ENCODE assay signal across 13 mouse cellular contexts in the genomic region with DNA sequence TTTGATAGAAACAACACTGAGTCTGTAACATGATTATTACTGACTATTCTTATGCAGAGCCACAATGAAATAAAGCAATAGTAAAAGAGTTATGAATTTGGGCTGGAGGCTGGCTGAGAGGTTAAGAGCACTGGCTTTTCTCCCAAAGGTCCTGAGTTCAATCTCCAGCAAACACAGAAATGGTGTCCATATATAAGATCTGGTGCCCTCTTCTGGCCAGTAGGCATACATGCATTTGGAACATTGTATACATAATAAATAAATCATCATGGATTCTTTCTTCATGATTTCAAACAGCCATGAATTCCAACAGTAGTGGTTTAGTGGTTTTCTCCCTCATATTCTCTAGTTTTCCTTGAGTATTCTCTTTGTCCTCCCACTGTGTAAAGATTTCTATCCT.
A peak's percentile ranks its signal among the peaks of the same experiment; 100 is the strongest.
DNase-seq lines count a peak whose midpoint lies in the region; ATAC-seq and TF ChIP-seq lines count a peak whose summit lies in the region.
"Had no signal": no experiment of that assay in that cellular context is flagged by ENCODE, and none has a peak within 500 bp of the region (broad histone marks: within the 10 kb centered on the region; RNA-seq: fewer than 3 reads in every experiment).

No protein-coding gene starts in this region.

- H3K27ac ChIP-seq in liver, adult 2 months (replicated peaks; ENCODE audit: insufficient read depth, low read depth, low read length): no peak overlapping the region
- H3K27ac ChIP-seq in liver, embryonic 11.5 days (ENCODE audit: low read depth, low read length): no peak overlapping the region
- H3K27ac ChIP-seq: intestine, embryonic 15.5 days; liver, embryonic 13.5 days had no signal

- H3K9me3 ChIP-seq in liver, embryonic 11.5 days (ENCODE audit: control insufficient read depth, low read length): no peaks in the 10 kb centered on the region
- H3K9me3 ChIP-seq: intestine, embryonic 15.5 days; liver, embryonic 13.5 days had no signal

- H3K79me2 ChIP-seq in liver, adult 2 months (ENCODE audit: control insufficient read depth, insufficient read depth, low read length): no peaks in the 10 kb centered on the region

- peak; percentile 11 for DNase-seq in embryo, embryonic 10 days (ENCODE audit: low spot score)
- DNase-seq in embryo, embryonic 9.5 days (ENCODE audit: extremely low spot score): no peak
- peak; percentile 16 for DNase-seq in liver, adult 2 months (ENCODE audit: extremely low read depth, low read depth, low spot score)
- no peak for DNase-seq in liver, embryonic 11.5 days (ENCODE audit: low spot score)
- DNase-seq in MEL-GATA-1-ER (ENCODE audit: extremely low read depth, low read depth): peak; percentile 28
- peak; percentile 2 for DNase-seq in retina, embryonic 14.5 days (ENCODE audit: low spot score)
- DNase-seq in testis, postnatal 14 days (ENCODE audit: low spot score): no peak
- no peak for DNase-seq in kidney, adult 11 months
- DNase-seq: cerebellum, adult 11-12 months; heart, postnatal 4 days; liver, embryonic 13.5 days had no signal

- H3K9ac ChIP-seq in liver, adult 2 months (ENCODE audit: low read depth, low read length): no peak overlapping the region
- no peak overlapping the region for H3K9ac ChIP-seq in liver, embryonic 11.5 days (ENCODE audit: low read depth, low read length)
- H3K9ac ChIP-seq: intestine, embryonic 15.5 days; liver, embryonic 13.5 days had no signal

- H3K27me3 ChIP-seq in liver, adult 2 months (ENCODE audit: control insufficient read depth, insufficient read depth, low read length): no peaks in the 10 kb centered on the region
- no peaks in the 10 kb centered on the region for H3K27me3 ChIP-seq in liver, embryonic 11.5 days (replicated peaks; ENCODE audit: control insufficient read depth, insufficient read depth, low read length)
- H3K27me3 ChIP-seq: intestine, embryonic 15.5 days; liver, embryonic 13.5 days had no signal

- TF ChIP-seq CTCF in liver, adult 2 months (IDR thresholded peaks at IDR 0.05; ENCODE audit: low read depth, low read length): no peak

- H3K36me3 ChIP-seq in liver, adult 2 months (ENCODE audit: control insufficient read depth, insufficient read depth, low read length): no peaks in the 10 kb centered on the region
- H3K36me3 ChIP-seq in liver, embryonic 11.5 days (ENCODE audit: control insufficient read depth, insufficient read depth, low read length): no peaks in the 10 kb centered on the region
- H3K36me3 ChIP-seq: intestine, embryonic 15.5 days; liver, embryonic 13.5 days had no signal

- no peaks in the 10 kb centered on the region for H3K4me1 ChIP-seq in liver, adult 2 months (ENCODE audit: control insufficient read depth, insufficient read depth, low read length)
- H3K4me1 ChIP-seq in liver, embryonic 11.5 days (replicated peaks; ENCODE audit: control insufficient read depth, insufficient read depth, low read length): no peaks in the 10 kb centered on the region
- H3K4me1 ChIP-seq: intestine, embryonic 15.5 days; liver, embryonic 13.5 days had no signal

- TF ChIP-seq POLR2A in liver, adult 2 months (IDR thresholded peaks at IDR 0.05; ENCODE audit: extremely low read depth, insufficient read depth, low read length): no peak

- ATAC-seq in liver, embryonic 11.5 days (replicated peaks; ENCODE audit: low FRiP score): no peak
- ATAC-seq: intestine, embryonic 15.5 days had no signal

- H3K4me2 ChIP-seq in liver, embryonic 11.5 days: no peak overlapping the region
- H3K4me2 ChIP-seq: intestine, embryonic 15.5 days; liver, embryonic 13.5 days had no signal

- H3K4me3 ChIP-seq in liver, adult 2 months (ENCODE audit: insufficient read depth, low read depth, low read length): no peak overlapping the region
- no peak overlapping the region for H3K4me3 ChIP-seq in liver, embryonic 11.5 days (ENCODE audit: low read depth, low read length)
- H3K4me3 ChIP-seq: intestine, embryonic 15.5 days; liver, embryonic 13.5 days; myocyte had no signal

Comparison
In these comparisons a context has a peak if more than half of its experiments do, and no peak if none do; other contexts are left out.
1. DNase-seq: peak in embryo, embryonic 10 days (single experiment), liver, adult 2 months (single experiment), MEL-GATA-1-ER (single experiment) and retina, embryonic 14.5 days (single experiment); none in embryo, embryonic 9.5 days (single experiment), liver, embryonic 11.5 days (single experiment), testis, postnatal 14 days (single experiment) and kidney, adult 11 months (single experiment).